8 mouse cellular contexts compared by ENCODE assay signal in the genomic region with DNA sequence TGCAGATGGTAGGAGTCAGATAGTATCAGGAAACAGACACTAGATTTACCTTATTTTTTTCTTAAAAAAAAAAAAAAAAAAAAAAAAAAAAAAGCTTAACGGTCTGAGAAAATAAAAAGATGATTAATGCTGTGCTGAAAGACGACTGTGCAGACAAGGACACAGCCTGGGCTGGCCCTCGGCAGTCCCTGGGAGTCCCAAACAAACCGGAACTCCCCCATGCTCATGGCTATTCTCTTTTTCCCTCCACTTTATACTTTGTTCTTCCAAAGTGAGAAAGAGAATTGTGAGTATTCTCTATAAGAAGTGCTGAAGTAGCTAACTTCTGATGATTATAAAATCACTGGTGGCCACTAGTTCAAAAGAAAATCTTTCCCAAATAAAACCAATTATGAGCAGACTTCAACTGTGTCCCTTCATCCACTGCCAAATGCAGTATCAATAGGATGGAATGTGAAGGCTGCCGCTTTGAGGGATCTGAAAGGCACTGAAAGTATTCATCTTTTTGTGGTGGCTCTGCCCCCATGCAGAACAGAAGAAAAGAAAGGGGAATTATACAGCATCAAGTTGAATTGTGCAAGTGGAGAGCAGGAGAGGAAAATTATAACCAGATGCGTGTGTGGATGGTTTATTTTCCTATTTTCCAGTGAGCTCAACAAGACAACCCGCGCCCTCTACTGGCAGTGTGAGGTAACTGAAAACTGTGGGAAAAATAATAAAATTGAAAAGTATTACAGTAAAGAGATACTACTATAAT. TPM values are rescaled to one million over a fixed set of nuclear protein-coding genes. Genes with fewer than 3 reads are reported as not detected.
A peak's percentile ranks its signal among the peaks of the same experiment; 100 is the strongest.
DNase-seq lines count a peak whose midpoint lies in the region; ATAC-seq and TF ChIP-seq lines count a peak whose summit lies in the region.

No protein-coding gene starts in this region.

- H3K4me3 ChIP-seq in ES-Bruce4 (ENCODE audit: low read depth, low read length), result no peak overlapping the region
- no peak overlapping the region for H3K4me3 ChIP-seq in kidney, adult 2 months (ENCODE audit: insufficient read depth, low read depth, low read length)
- no peak overlapping the region for H3K4me3 ChIP-seq in liver, embryonic 12.5 days

- peak; percentile 84 for ATAC-seq in frontal cortex, adult (ENCODE audit: low TSS enrichment)
- ATAC-seq in liver, embryonic 12.5 days, result no peak

- peak overlapping the region; percentile 69 for H3K4me2 ChIP-seq in liver, embryonic 12.5 days

- 14% methylated on average over 8 of the region's 8 CpGs for WGBS in kidney, adult 2 months
- WGBS in liver, embryonic 12.5 days (ENCODE audit: insufficient replicate concordance), result 30% methylated on average over 8 of the region's 8 CpGs

- H3K9ac ChIP-seq in ES-Bruce4 (ENCODE audit: low read depth, poor library complexity, severe bottlenecking), result 0 out of 2 replicates have a peak overlapping the region, but pooled peaks have one; percentile 39
- H3K9ac ChIP-seq in liver, embryonic 12.5 days, result no peak overlapping the region

- peaks cover 2% of the 10 kb centered on the region for H3K4me1 ChIP-seq in ES-Bruce4 (ENCODE audit: control insufficient read depth, insufficient read depth, low read length)
- H3K4me1 ChIP-seq in kidney, adult 2 months (ENCODE audit: control insufficient read depth, insufficient read depth, low read length), result no peaks in the 10 kb centered on the region
- peaks cover 51% of the 10 kb centered on the region for H3K4me1 ChIP-seq in liver, embryonic 12.5 days

- DNase-seq in 3134 (ENCODE audit: extremely low read depth, insufficient read length, low spot score), result peak; percentile 10
- DNase-seq in cerebellum, postnatal 10 days, result peak; percentile 75 to 76
- DNase-seq in kidney, adult 2 months, result peak; percentile 44
- peak; percentile 59 for DNase-seq in neural tube, embryonic 10.5 days (ENCODE audit: extremely low spot score, low spot score)
- DNase-seq in T-cell, adult 2 months (ENCODE audit: low spot score), result no peak

- no peak overlapping the region; the same call in 1 of the 2 replicates for H3K27ac ChIP-seq in ES-Bruce4 (ENCODE audit: insufficient read depth, low read length)
- no peak overlapping the region for H3K27ac ChIP-seq in kidney, adult 2 months (ENCODE audit: insufficient read depth, low read depth, low read length)
- H3K27ac ChIP-seq in liver, embryonic 12.5 days, result peak overlapping the region; percentile 95; the same call in 1 of the 2 replicates

- H3K27me3 ChIP-seq in ES-Bruce4 (ENCODE audit: control insufficient read depth, insufficient read depth, low read length, poor library complexity, severe bottlenecking), result no peaks in the 10 kb centered on the region
- no peaks in the 10 kb centered on the region for H3K27me3 ChIP-seq in kidney, adult 2 months (replicated peaks; ENCODE audit: control insufficient read depth, insufficient read depth, low read length)
- H3K27me3 ChIP-seq in liver, embryonic 12.5 days (replicated peaks), result peaks cover 7% of the 10 kb centered on the region; the same call in 1 of the 2 replicates

- no peak for TF ChIP-seq POLR2A in ES-Bruce4 (IDR thresholded peaks at IDR 0.05; ENCODE audit: insufficient read depth, low read length)
- TF ChIP-seq POLR2A in kidney, adult 2 months (IDR thresholded peaks at IDR 0.05; ENCODE audit: low read depth, low read length), result no peak

- H3K36me3 ChIP-seq in ES-Bruce4 (ENCODE audit: control insufficient read depth, insufficient read depth, low read length, poor library complexity, severe bottlenecking), result peaks cover 2% of the 10 kb centered on the region; the same call in 1 of the 2 replicates
- H3K36me3 ChIP-seq in kidney, adult 2 months (ENCODE audit: control insufficient read depth, insufficient read depth, low read length), result no peaks in the 10 kb centered on the region
- H3K36me3 ChIP-seq in liver, embryonic 12.5 days, result no peaks in the 10 kb centered on the region

- TF ChIP-seq EP300 in ES-Bruce4 (IDR thresholded peaks at IDR 0.05; ENCODE audit: insufficient read depth, low read depth, low read length), result no peak

- H3K9me3 ChIP-seq in ES-Bruce4 (replicated peaks; ENCODE audit: control insufficient read depth, insufficient read depth, low read length, poor library complexity, severe bottlenecking), result no peaks in the 10 kb centered on the region
- no peaks in the 10 kb centered on the region for H3K9me3 ChIP-seq in liver, embryonic 12.5 days (replicated peaks)

- TF ChIP-seq CTCF in ES-Bruce4 (IDR thresholded peaks at IDR 0.05; ENCODE audit: low read depth, low read length), result peak; percentile 20
- TF ChIP-seq CTCF in kidney, adult 2 months (conservative IDR thresholded peaks at IDR 0.05; ENCODE audit: insufficient read depth, insufficient read length, low read depth, low read length), result peak; percentile 40

RNA-seq across cellular contexts. Expression of gene Adgrv1, which starts 8.5 kb away (rescaled TPM):
- 11.3 and 14.2 TPM in 2 replicates for polyA plus RNA-seq in ES-Bruce4 (2011; ENCODE audit: insufficient read depth, insufficient read length, low read depth, missing spikeins)
- polyA plus RNA-seq in kidney, adult 2 months (2012; rRNA removed), result 0.56 and 0.61 TPM in 2 replicates
- polyA plus RNA-seq in liver, embryonic 12.5 days (2016; fragmentation: Nextera tagmentation; extraction: Ambion mirVana), result 0.30 and 0.31 TPM in 2 replicates

RNA-seq across cellular contexts. Expression of gene Lysmd3, which starts 16.0 kb away (rescaled TPM):
- 21.0 and 28.7 TPM in 2 replicates for polyA plus RNA-seq in ES-Bruce4 (2011; ENCODE audit: insufficient read depth, insufficient read length, low read depth, missing spikeins)
- polyA plus RNA-seq in kidney, adult 2 months (2012; rRNA removed), result 3.9 and 4.4 TPM in 2 replicates
- polyA plus RNA-seq in liver, embryonic 12.5 days (2016; fragmentation: Nextera tagmentation; extraction: Ambion mirVana), result 17.7 and 19.5 TPM in 2 replicates
